Mouse (Mus musculus) C2C12 (cell line): ENCODE data around the gene Ttc9c. TPM values are rescaled to one million over a fixed set of nuclear protein-coding genes. Genes with fewer than 3 reads are reported as not detected.

ENCODE experiments used
- H3K27me3 ChIP-seq: one replicate; pipeline ENCODE4 v1.6.1; 2011; ENCODE audit not compliant: control insufficient read depth, insufficient read depth, insufficient read length
- H3K36me3 ChIP-seq: one replicate; pipeline ENCODE4 v1.6.1; 2011; ENCODE audit not compliant: control insufficient read depth, insufficient read depth
- H3K4me3 ChIP-seq: one replicate; pipeline ENCODE4 v1.5.1; 2011; ENCODE audit warnings: mild to moderate bottlenecking, control low read depth; ENCODE audit not compliant: poor library complexity, insufficient read depth, severe bottlenecking
- H3K79me2 ChIP-seq: one replicate; pipeline ENCODE4 v1.6.1; 2011; ENCODE audit not compliant: control insufficient read depth, insufficient read depth
- H3K79me3 ChIP-seq: one replicate; pipeline ENCODE4 v1.6.1; 2011; ENCODE audit warnings: low read depth, control low read depth
- H3ac ChIP-seq: one replicate; pipeline ENCODE3; 2011; ENCODE audit warnings: low read depth; ENCODE audit not compliant: control insufficient read depth, insufficient read length
- CEBPB ChIP-seq: IDR thresholded peaks from one replicate; pipeline ENCODE4 v1.6.1; 2011; ENCODE audit warnings: low read depth, mild to moderate bottlenecking, control low read depth, moderate library complexity
- CTCF ChIP-seq: IDR thresholded peaks from one replicate; pipeline ENCODE4 v1.5.1; 2011; ENCODE audit not compliant: control insufficient read depth, insufficient read depth, insufficient read length
- FOSL1 ChIP-seq: IDR thresholded peaks from one replicate; pipeline ENCODE4 v1.8.0; 2011; ENCODE audit warnings: mild to moderate bottlenecking, low read length; ENCODE audit not compliant: poor library complexity, insufficient read depth, severe bottlenecking
- MAX ChIP-seq: IDR thresholded peaks from one replicate; pipeline ENCODE4 v1.6.1; 2011; ENCODE audit warnings: mild to moderate bottlenecking, control low read depth
- MYOD1 ChIP-seq: IDR thresholded peaks from one replicate; pipeline ENCODE4 v1.6.1; 2011; ENCODE audit warnings: low read depth; ENCODE audit not compliant: control insufficient read depth, insufficient read length
- MYOG ChIP-seq: IDR thresholded peaks from one replicate; pipeline ENCODE4 v1.6.1; 2011; ENCODE audit not compliant: control insufficient read depth, insufficient read length; ENCODE audit errors: extremely low read depth
- USF1 ChIP-seq: IDR thresholded peaks from one replicate; pipeline ENCODE4 v1.6.1; 2011; ENCODE audit warnings: low read depth, mild to moderate bottlenecking, control low read depth, moderate library complexity
- polyA plus RNA-seq: library from polyadenylated mRNA; unstranded; fragments of >200 nt; fragmentation: generic; extraction: Trizol; gene quantifications from one replicate; pipeline ENCODE4 v1.2.1, GENCODE M21; 2012; ENCODE audit warnings: missing spikeins

The Ttc9c gene
- polyA plus RNA-seq, 1 experiment, result 17.7 TPM

GRCm38 (mm10) chr19:8832971-8833370, 13.8 kb upstream of the Ttc9c start:
- no peak for TF ChIP-seq MYOD1
- peaks cover 2% of the 10 kb centered on the region for H3K79me3 ChIP-seq
- H3K27me3 ChIP-seq, result no peaks in the 10 kb centered on the region
- peaks cover 12% of the 10 kb centered on the region for H3K79me2 ChIP-seq
- no peak overlapping the region for H3K4me3 ChIP-seq
- no peak overlapping the region for H3ac ChIP-seq
- H3K36me3 ChIP-seq, result peaks cover 90% of the 10 kb centered on the region

GRCm38 (mm10) chr19:8831262-8831661, 12.1 kb upstream of the Ttc9c start:
- H3K36me3 ChIP-seq, result peaks cover 99% of the 10 kb centered on the region
- no peaks in the 10 kb centered on the region for H3K27me3 ChIP-seq
- peaks cover 2% of the 10 kb centered on the region for H3K79me3 ChIP-seq
- no peak overlapping the region for H3K4me3 ChIP-seq
- H3ac ChIP-seq, result no peak overlapping the region
- H3K79me2 ChIP-seq, result peaks cover 24% of the 10 kb centered on the region
- TF ChIP-seq MAX, result no peak
- no peak for TF ChIP-seq FOSL1
- no peak for TF ChIP-seq CEBPB
- no peak for TF ChIP-seq USF1
- TF ChIP-seq MYOG, result no peak
- TF ChIP-seq MYOD1, result no peak
- no peak for TF ChIP-seq CTCF

- Histone ChIP-seq H3K79me2 (peaks cover 24% of the 10 kb centered on the region), H3K27me3 (no peaks in the 10 kb centered on the region), H3K79me3 (peaks cover 2% of the 10 kb centered on the region), H3K4me3 (no peak overlapping the region), H3ac (no peak overlapping the region), H3K36me3 (peaks cover 99% of the 10 kb centered on the region)
- TF ChIP-seq MAX (no peak), USF1 (no peak), CTCF (no peak), FOSL1 (no peak), CEBPB (no peak), MYOG (no peak), MYOD1 (no peak)
Observed at GRCm38 (mm10) chr19:8830664-8831063, 11.5 kb upstream of the Ttc9c start.

GRCm38 (mm10) chr19:8829660-8830059, 10.5 kb upstream of the Ttc9c start, which contains the start of gene AC129217.1:
AC129217.1 (plus strand) TSS chr19:8829773.
- H3K79me2 ChIP-seq, result peaks cover 33% of the 10 kb centered on the region
- peaks cover 98% of the 10 kb centered on the region for H3K36me3 ChIP-seq
- H3ac ChIP-seq, result no peak within 1 kb of the TSS
- H3K4me3 ChIP-seq, result no peak within 1 kb of the TSS
- no peaks in the 10 kb centered on the region for H3K27me3 ChIP-seq
- TF ChIP-seq USF1 (no peak), CTCF (no peak), MAX (no peak), FOSL1 (no peak), MYOG (no peak), MYOD1 (no peak), CEBPB (no peak)
- peaks cover 5% of the 10 kb centered on the region for H3K79me3 ChIP-seq

GRCm38 (mm10) chr19:8822696-8823095, 3.6 kb upstream of the Ttc9c start:
- TF ChIP-seq MYOG (no peak), CTCF (no peak), USF1 (no peak), MYOD1 (no peak), CEBPB (no peak), FOSL1 (no peak), MAX (no peak)
- Histone ChIP-seq H3K27me3 (no peaks in the 10 kb centered on the region), H3K79me3 (peaks cover 57% of the 10 kb centered on the region), H3ac (no peak overlapping the region), H3K4me3 (no peak overlapping the region), H3K36me3 (peaks cover 61% of the 10 kb centered on the region), H3K79me2 (peaks cover 75% of the 10 kb centered on the region)

GRCm38 (mm10) chr19:8821146-8821545, 2.0 kb upstream of the Ttc9c start:
- Histone ChIP-seq H3K36me3 (peaks cover 57% of the 10 kb centered on the region), H3K27me3 (no peaks in the 10 kb centered on the region), H3ac (peak overlapping the region; percentile 74), H3K79me3 (peaks cover 70% of the 10 kb centered on the region), H3K79me2 (peaks cover 81% of the 10 kb centered on the region), H3K4me3 (peak overlapping the region; percentile 99)
- no peak for TF ChIP-seq MAX
- TF ChIP-seq MYOG, result no peak
